Mouse (Mus musculus): ENCODE measurements around the gene Arpc3. TPM values are rescaled to one million over a fixed set of nuclear protein-coding genes. Genes with fewer than 3 reads are reported as not detected.
A peak's percentile ranks its signal among the peaks of the same experiment; 100 is the strongest.

Arpc3 gene
- total RNA-seq (2022), result 100 to 1,000 TPM; 173 to 229 (median 205) TPM

DNA sequence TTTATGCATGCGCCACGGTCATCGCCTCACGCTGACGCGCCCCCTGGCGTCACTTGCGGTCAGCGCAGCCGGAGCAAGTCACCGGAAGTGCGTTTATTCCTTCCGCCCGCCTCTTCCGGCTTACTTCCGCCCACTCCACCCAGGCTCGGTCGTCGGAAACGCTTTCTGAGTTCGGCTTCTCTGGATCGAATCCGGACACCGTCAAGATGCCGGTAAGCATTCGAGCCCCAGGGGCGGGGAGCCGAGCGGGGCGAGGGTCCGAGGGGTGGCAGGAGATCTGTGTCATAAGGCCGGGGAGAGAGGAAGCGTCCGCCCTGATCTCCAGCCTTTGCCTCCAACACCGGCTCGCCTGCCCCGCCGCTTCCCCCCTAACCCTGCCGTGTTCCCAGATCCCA lies at the start of gene Arpc3:
Arpc3 (plus strand) TSS at position 93 of the 395 bp plus-strand sequence.
- DNase-seq (ENCODE audit: low spot score in 2 of 2), result peak; percentile 84 to 89

- no peak for DNase-seq (ENCODE audit: low spot score in 2 of 2)
These were observed 48.8 kb upstream of the Arpc3 start for GRCm38 (mm10) chr5:122342874-122343273.

DNA sequence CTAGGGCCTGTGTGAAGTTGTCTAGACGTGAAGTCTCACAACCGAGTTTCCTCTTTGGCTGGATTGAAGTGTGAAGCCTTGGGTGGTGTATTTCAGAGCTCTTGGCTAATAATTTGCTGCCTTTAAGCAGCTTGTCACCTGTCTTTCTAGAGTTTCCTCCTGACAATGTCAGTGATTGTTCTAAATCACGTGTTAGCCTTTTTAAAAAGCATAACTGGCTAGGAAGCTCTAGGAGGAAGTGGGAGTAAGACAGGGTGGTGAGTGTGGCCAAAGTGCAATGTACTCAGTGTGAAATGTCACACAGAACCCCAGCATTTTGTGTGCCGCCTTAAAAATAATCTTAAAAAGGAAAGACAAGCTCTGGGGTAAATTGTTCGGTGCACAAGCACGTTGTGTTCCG lies 47.9 kb upstream of the Arpc3 start:
- no peak for DNase-seq (ENCODE audit: low spot score in 2 of 2)

GRCm38 (mm10) chr5:122344260-122344659 lies 47.4 kb upstream of the Arpc3 start:
- DNase-seq (ENCODE audit: low spot score in 2 of 2), result peak in 1 of 2 experiments; percentile 32

DNA sequence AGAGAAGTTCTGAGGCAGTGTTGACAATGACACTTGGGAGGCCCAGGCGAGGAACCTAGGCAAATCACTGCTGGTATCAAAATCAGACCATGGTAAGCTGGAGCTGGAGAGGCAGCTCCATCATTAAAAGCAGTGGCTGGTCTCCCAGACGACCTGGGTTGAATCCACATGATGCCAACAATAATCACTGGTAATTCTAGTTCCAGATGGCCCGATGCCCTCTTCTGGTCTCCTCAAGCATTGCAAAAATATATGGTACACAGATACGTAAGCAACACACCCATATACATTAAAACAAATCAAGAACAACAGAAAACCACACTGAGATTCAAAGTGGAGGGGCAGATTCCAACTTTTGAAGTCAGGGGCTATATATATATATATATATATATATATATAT lies 45.9 kb upstream of the Arpc3 start:
- DNase-seq (ENCODE audit: low spot score in 2 of 2), result no peak

GRCm38 (mm10) chr5:122353807-122354491 lies 37.7 kb upstream of the Arpc3 start, which contains the start of the genes Rad9b and Vps29:
Gene Rad9b (minus strand): TSS chr5:122354233.
Gene Vps29 (plus strand): TSS chr5:122354369.
- DNase-seq (ENCODE audit: low spot score in 2 of 2), result peak; percentile 97

- no peak for DNase-seq (ENCODE audit: low spot score in 2 of 2)
These were observed 37.1 kb upstream of the Arpc3 start for GRCm38 (mm10) chr5:122354492-122355067.

- DNase-seq (ENCODE audit: low spot score in 2 of 2), result no peak
These were observed 20.0 kb upstream of the Arpc3 start, which contains the start of gene Gpn3 for GRCm38 (mm10) chr5:122371591-122372191. Gene Gpn3 (plus strand): TSS chr5:122371876.

GRCm38 (mm10) chr5:122372192-122372769 lies 19.4 kb upstream of the Arpc3 start, which contains the start of gene Fam216a:
Gene Fam216a (minus strand): TSS chr5:122372364.
- DNase-seq (ENCODE audit: low spot score in 2 of 2), result peak; percentile 98 to 99

GRCm38 (mm10) chr5:122372878-122373277 lies 18.8 kb upstream of the Arpc3 start:
- no peak for DNase-seq (ENCODE audit: low spot score in 2 of 2)

DNA sequence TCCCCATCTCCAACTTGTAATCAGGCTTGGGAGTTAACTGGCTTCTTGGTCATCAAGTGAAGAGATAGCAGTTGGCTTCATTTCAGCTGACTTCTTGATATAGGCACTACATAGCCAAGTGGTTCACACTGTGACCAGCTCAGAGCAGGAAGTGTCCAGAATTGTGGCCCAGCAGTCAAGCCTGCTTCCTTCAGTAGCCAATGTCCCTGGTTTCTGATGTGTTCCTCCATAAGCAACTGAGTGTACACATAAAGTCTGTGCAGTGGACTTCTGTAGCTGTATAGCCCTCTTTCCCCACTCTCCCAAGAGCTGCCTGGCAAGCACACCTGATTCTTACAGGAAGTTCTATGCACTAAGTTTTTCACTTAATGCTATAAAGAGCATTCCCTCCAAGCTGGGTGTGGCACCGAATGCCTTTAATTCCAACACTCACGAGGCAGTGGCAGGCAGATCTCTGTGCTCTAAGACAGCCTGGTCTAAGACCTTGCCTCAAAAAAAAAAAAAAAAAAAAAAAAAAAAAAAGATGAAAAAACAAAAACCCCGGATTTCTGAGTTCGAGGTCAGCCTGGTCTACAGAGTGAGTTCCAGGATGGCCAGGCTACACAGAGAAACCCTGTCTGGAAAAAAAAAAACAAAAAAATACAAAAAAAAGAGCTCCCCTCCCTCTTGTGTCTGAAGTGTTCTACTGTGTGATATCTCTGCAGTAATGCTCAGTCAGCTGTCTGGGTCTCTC lies 14.4 kb upstream of the Arpc3 start:
- DNase-seq (ENCODE audit: low spot score in 2 of 2), result no peak

- DNase-seq (ENCODE audit: low spot score in 2 of 2), result no peak
These were observed 13.5 kb upstream of the Arpc3 start for GRCm38 (mm10) chr5:122378171-122378570.

DNA sequence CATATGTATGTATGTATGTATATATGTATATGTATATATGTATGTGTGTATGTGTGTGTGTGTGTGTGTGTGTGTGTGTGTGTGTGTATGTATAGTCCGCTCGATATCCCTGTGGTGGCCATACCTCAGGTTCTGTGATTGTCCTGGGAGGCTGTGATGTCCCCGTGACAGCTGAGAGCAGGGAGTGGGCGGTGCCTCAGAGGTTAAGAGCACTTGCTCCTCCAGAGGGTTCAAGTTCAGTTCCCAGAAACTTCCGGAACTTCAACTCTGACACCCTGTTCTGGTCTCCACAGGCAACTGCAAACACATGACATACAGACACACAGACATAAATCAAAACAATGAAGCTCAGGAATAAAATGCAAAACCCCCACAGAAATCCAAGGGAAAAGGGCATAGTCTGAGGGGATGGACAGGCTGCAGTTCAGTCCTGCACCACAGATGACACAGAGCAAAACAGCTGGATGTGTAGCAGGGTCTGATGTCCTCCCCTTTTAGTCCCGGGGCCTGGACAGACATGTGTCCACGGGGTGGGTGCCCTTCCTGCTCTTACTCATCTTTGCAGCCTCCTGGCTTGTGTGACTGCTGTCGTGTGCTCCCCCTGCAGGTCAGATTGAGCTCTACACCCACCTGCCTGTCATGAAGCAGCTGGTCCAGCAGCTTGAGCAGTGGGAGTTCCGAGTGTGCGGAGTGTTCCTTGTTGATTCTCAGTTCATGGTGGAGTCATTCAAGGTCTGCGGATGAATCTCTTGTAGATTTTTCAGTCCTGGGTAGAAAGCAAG lies 12.1 kb upstream of the Arpc3 start:
- peak; percentile 54 to 75 for DNase-seq (ENCODE audit: low spot score in 2 of 2)

DNA sequence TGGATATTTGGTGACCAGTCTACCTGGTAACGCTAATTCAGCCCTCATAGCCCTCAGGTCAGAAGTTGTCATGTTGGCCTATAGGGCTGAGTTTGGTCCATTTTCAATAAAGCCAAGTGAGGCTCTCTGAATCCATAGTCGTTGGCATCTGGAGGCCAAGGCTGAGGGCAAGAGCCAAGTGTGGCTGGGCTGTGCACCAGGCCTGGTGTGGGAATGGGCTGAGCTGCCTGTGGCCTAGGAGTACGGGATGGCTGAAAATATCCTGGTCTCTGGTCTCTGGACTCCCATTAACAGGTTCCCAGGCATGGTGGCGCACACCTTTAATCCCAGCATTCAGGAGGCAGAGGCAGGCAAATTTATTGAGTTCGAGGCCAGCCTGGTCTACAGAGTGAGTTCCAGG lies 1.7 kb upstream of the Arpc3 start:
- no peak for DNase-seq (ENCODE audit: low spot score in 2 of 2)

DNA sequence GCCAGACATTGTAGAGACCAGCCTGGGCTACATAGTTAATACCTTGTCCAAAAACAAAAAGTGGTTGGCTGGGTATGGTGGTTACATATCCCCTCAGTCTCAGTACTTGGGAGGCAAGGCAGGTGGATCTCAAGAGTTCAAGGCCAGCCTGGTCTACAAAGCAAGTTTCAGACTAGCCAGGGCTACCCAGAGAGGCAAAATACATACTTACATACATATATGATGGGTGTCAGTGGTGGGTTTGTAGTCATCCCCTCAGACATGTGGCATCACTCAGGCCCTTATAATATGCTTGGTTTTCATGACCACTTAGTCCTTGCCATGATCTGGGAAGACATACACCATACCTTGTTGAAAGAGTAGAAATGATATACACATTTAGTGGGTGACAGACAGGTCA lies 1.0 kb upstream of the Arpc3 start:
- no peak for DNase-seq (ENCODE audit: low spot score in 2 of 2)

DNA sequence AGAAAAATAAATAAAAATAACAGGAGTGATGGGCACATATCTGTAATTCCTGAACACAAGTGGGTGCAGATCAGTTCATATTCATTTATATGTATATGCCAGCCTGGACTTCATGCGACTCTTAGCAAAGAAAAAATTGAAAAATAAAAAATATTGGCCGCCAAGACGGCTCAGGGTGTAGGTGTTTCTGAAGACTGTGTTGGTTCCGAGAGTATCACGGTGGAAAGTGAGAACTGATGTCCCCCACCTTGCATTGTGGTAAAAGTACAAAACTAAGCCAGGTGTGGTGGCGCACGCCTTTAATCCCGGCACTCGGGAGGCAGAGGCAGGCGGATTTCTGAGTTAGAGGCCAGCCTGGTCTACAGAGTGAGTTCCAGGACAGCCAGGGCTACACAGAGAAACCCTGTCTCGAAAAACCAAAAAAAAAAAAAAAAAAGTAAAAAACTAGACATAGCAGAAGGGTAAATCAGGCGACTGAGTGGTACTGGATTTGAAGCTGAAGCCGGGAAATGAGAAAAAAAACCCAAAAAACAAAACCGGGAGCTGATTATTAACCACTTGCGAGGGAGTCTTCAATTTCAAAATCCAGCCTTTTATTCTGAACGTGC lies 396 bp upstream of the Arpc3 start:
- DNase-seq (ENCODE audit: low spot score in 2 of 2), result no peak

GRCm38 (mm10) chr5:122392227-122393004 lies 738 bp downstream of the Arpc3 start:
- no peak for DNase-seq (ENCODE audit: low spot score in 2 of 2)

GRCm38 (mm10) chr5:122393887-122394286 lies 2.2 kb downstream of the Arpc3 start:
- peak in 1 of 2 experiments; percentile 59 for DNase-seq (ENCODE audit: low spot score in 2 of 2)

DNA sequence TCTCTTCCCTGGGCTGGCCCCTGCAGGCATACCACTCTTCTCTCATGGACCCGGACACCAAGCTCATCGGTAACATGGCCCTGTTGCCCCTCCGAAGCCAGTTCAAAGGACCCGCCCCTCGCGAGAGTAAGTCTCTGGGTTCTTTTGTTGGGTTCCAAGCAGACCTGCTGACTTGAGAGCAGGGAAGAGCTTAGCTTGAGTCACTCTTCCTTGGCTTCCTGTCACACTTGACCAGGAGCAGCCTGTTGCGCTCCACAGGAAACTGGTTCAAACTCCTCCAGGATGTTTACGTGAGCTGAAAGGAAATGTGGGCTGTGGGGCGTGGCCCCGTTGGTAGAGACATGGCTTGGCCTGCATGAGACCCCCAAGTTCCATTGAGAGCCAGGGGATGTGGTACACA lies 5.1 kb downstream of the Arpc3 start:
- DNase-seq (ENCODE audit: low spot score in 2 of 2), result no peak

All from left cerebral cortex, adult 8-10 months (tissue).